Mouse (Mus musculus): ENCODE results near the gene Ndufb10.
A peak's percentile ranks its signal among the peaks of the same experiment; 100 is the strongest.
"Not testable (repeated sequence)": the region's sequence is repeated elsewhere in the genome, so short reads cannot be mapped to it uniquely, and the experiment has no call there.

Ndufb10 gene

GRCm38 (mm10) chr17:24733434-24734050, 9.3 kb upstream of the Ndufb10 start:
- no peak for DNase-seq

- no peak for DNase-seq
Measured at GRCm38 (mm10) chr17:24732233-24732935, 8.1 kb upstream of the Ndufb10 start.

- no peak for DNase-seq
Measured at GRCm38 (mm10) chr17:24730787-24731186, 6.5 kb upstream of the Ndufb10 start.

GRCm38 (mm10) chr17:24729067-24729466, 4.8 kb upstream of the Ndufb10 start:
- no peak for DNase-seq

- no peak for DNase-seq
Measured at GRCm38 (mm10) chr17:24728184-24728583, 3.9 kb upstream of the Ndufb10 start.

- no peak for DNase-seq
Measured at GRCm38 (mm10) chr17:24727618-24728017, 3.3 kb upstream of the Ndufb10 start, which contains the start of gene Rpl3l. Gene Rpl3l, plus strand, starts transcription at chr17:24727820.

- no peak for DNase-seq
Measured at GRCm38 (mm10) chr17:24725637-24726390, 1.5 kb upstream of the Ndufb10 start.

GRCm38 (mm10) chr17:24723881-24724180, 447 bp downstream of the Ndufb10 start:
- no peak for DNase-seq

GRCm38 (mm10) chr17:24723122-24723880, 977 bp downstream of the Ndufb10 start:
- DNase-seq: no peak

- no peak for DNase-seq
Measured at GRCm38 (mm10) chr17:24722220-24722924, 1.9 kb downstream of the Ndufb10 start.

- not testable (repeated sequence) for DNase-seq
Measured at GRCm38 (mm10) chr17:24721383-24721955, 2.8 kb downstream of the Ndufb10 start.

GRCm38 (mm10) chr17:24720616-24721015, 3.7 kb downstream of the Ndufb10 start:
- DNase-seq: not testable (repeated sequence)

GRCm38 (mm10) chr17:24719494-24720222, 4.6 kb downstream of the Ndufb10 start:
- peak; percentile 96 for DNase-seq

GRCm38 (mm10) chr17:24718938-24719337, 5.3 kb downstream of the Ndufb10 start:
- DNase-seq: not testable (repeated sequence)

GRCm38 (mm10) chr17:24717943-24718342, 6.3 kb downstream of the Ndufb10 start, which contains the start of the genes Rnf151 and Rps2:
Gene Rnf151, minus strand, starts transcription at chr17:24718063.
Gene Rps2, plus strand, starts transcription at chr17:24718116.
- DNase-seq: no peak

- DNase-seq: no peak
Measured at GRCm38 (mm10) chr17:24716166-24716682, 8.1 kb downstream of the Ndufb10 start.

- DNase-seq: no peak
Measured at GRCm38 (mm10) chr17:24715556-24715955, 8.7 kb downstream of the Ndufb10 start.

- DNase-seq: no peak
Measured at GRCm38 (mm10) chr17:24708646-24709045, 15.6 kb downstream of the Ndufb10 start.

- no peak for DNase-seq
Measured at GRCm38 (mm10) chr17:24707801-24708425, 16.4 kb downstream of the Ndufb10 start.
